Mouse (Mus musculus): ENCODE results near the gene Tex19.2.

The Tex19.2 gene

DNA sequence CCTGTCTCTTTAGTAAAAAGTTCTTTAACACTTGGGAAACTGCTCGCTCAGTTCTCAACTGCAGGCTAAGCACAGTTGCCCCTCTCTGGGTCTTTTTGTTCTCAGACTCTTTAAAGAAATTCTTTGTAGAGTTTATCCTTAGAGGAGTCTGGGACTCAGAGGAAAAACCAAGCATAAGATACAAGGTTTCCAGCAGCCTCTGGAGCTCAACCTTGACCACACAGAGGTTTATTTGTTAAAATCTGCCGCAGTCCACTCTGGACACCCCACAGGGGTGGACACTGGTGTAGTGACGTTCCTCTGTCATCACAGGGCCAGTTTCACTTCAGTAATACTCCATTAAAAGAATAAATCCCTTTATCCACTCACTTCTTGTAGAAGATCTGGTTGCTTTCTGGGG lies at the start of gene Tex19.2:
Gene Tex19.2, minus strand, starts transcription at position 101 of the 400 bp plus-strand sequence.
- in situ Hi-C loops (cut with MboI, MseI): no loop called here

- in situ Hi-C loops (cut with MboI, MseI): no loop called here
Observed at GRCm38 (mm10) chr11:121163751-121164150, 45.3 kb upstream of the Tex19.2 start.

DNA sequence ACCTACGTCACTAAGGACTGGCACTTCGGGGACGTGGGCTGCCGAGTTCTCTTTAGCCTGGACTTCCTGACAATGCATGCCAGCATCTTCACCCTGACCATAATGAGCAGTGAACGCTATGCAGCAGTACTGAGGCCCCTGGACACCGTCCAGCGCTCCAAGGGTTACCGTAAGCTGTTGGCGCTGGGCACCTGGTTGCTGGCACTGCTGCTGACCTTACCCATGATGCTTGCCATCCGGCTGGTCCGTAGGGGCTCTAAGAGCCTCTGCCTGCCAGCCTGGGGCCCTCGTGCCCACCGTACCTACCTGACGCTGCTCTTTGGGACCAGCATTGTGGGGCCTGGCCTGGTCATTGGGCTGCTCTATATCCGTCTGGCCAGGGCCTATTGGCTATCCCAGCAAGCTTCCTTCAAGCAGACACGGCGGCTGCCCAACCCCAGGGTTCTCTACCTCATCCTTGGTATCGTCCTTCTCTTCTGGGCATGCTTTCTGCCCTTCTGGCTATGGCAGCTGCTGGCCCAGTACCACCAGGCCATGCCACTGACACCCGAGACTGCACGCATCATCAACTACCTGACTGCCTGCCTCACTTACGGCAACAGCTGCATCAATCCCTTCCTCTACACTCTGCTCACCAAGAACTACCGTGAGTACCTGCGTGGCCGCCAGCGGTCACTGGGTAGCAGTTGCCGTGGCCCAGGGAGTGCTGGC lies 42.3 kb upstream of the Tex19.2 start:
- in situ Hi-C loops (cut with MboI, MseI): no loop called here

GRCm38 (mm10) chr11:121159971-121160370 lies 41.5 kb upstream of the Tex19.2 start, which contains the start of gene Uts2r:
Gene Uts2r (plus strand): TSS chr11:121160271.
- in situ Hi-C loops (cut with MboI, MseI): no loop called here

DNA sequence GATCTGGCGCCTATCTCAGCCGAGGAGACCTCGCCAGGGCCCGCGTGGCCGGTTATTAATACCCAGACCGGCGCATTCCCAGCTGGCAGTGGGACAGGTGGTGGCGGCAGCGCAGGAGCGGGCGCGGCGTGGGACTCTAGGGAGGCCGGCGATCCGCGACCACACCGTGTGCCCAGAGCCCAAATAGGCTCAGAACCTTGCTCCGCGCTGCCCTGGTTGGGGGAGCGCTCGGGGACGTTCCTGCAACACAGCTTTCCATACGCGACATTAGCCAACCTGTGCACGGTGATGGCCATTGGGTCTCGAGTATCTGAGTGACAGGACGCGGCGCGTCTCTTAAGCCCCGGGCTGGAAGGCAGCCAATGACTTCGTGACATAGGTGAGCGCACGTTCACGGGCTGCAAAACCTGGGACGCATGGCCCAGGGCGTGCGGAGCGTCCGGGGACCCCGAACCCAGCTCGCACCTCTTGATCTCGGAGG lies 38.0 kb upstream of the Tex19.2 start:
- in situ Hi-C loops (cut with MboI, MseI): no loop called here

DNA sequence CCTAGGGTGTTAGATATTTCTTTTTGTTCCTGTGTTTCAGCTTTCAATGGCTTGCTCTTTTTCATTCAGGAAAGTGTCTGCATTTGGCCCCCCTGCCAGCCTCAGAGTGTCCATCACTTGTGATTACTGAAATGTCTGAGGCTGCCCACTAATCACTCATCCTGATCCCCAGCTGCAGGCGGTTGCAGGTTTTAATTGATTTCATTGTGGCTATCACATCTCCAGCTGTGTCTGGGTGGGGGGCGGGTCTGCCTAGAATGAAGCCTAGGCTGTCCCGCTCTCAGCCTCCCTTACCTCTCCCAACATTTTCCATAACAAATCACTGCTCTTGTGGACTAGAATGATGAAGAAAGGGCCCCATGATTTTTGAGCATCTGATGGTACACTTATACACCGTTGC lies 35.7 kb upstream of the Tex19.2 start:
- in situ Hi-C loops (cut with MboI, MseI): no loop called here

- in situ Hi-C loops (cut with MboI, MseI): no loop called here
Observed at GRCm38 (mm10) chr11:121148193-121148592, 29.7 kb upstream of the Tex19.2 start.

DNA sequence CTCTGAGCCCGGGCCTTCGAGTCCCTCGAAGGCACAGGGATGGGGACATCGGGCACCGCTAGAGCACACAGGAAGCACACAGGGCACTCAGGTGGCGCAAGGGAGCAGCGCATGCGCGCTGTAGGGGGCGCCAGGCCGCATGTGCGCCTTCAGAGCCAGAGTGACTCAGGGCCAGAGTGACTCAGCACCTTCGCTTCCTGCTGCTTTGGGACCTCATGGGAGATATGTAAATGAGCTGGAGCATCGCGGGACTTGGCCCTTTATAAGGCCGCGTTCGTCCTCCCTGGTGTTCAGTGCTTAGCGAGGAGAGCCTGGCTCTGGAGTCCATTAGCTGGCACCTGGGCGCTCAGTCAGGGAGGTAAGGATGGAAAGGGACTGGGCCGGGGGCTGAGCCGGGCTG lies 27.4 kb upstream of the Tex19.2 start, which contains the start of gene Tex19.1:
Gene Tex19.1, plus strand, starts transcription at position 279 of the 400 bp plus-strand sequence.
- in situ Hi-C loops (cut with MboI, MseI): no loop called here

DNA sequence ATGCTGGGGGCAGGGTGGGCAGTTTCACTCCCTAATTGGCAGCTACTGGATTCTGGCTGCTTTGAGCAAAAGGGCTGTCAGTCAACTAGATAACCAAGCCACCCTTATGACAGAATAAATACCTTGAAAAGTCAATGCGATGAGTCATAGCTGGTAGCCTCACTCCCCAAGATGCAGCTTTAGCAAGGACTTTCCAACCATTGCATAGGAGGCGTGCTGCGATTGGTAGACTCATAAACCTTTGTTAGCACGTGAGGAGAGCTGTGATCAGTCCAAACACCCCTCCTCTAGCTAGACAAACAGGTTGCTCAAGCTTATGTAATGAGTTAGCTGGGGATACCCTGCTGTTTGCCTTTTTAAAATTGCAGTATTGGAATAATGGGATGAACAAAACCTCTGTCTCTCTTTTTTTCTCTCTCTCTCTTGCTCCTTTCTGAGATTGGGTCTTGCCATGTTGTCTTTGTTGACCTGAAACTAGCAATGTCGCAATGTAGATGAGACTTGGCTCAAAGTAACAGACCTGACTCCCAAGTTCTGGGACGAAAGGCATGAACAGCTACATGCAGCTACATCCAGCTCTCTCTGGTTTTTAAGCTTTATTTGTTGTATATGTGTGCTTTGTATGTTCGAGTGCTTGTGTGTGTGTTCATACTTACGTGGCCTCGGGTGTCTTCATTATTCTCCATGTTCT lies 25.0 kb upstream of the Tex19.2 start:
- in situ Hi-C loops (cut with MboI, MseI): no loop called here

GRCm38 (mm10) chr11:121138732-121139131 lies 20.3 kb upstream of the Tex19.2 start:
- in situ Hi-C loops (cut with MboI, MseI): no loop called here

DNA sequence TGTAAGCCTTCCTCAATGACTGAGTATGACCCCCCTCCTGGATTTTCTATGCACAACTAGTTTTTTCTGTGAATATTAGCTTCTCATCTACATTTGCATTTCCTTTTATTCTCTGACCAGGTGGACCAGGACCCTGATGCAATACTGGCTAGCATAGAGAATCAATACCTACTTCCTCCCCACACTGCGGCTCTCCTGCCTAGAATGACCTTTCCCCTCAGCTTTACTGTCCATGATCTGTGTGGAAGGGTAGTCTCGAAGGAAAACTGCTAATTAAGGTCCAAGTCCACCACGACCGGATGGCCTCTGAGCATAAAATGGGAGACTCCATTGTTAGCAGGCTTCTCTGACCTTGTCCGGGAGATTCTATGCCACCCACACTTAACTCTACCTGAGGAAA lies 19.2 kb upstream of the Tex19.2 start:
- in situ Hi-C loops (cut with MboI, MseI): no loop called here

- in situ Hi-C loops (cut with MboI, MseI): no loop called here
Observed at GRCm38 (mm10) chr11:121134600-121134999, 16.1 kb upstream of the Tex19.2 start.

DNA sequence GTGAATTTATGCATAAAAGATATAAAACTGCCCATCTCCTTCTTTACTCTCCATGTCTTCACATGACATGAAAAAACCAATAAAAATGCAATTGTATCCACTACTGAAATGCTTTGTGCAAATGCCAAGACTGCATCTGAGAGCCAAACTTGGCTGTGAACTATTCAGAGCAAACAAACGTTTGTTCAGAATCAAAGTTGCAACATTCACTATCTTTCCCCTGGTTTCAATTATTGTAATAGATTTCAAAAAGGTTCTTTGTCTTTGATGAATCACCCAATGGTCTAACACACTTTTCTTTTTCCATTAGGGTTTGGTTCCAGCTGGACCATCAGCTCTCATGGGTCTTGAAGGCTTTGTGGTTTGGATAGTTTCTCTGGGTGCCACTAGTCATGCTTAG lies 11.1 kb upstream of the Tex19.2 start:
- in situ Hi-C loops (cut with MboI, MseI): no loop called here

GRCm38 (mm10) chr11:121127441-121127840 lies 9.0 kb upstream of the Tex19.2 start:
- in situ Hi-C loops (cut with MboI, MseI): no loop called here

GRCm38 (mm10) chr11:121126395-121126794 lies 7.9 kb upstream of the Tex19.2 start:
- in situ Hi-C loops (cut with MboI, MseI): no loop called here

GRCm38 (mm10) chr11:121125522-121126172 lies 7.2 kb upstream of the Tex19.2 start:
- in situ Hi-C loops (cut with MboI, MseI): no loop called here

- in situ Hi-C loops (cut with MboI, MseI): no loop called here
Observed at GRCm38 (mm10) chr11:121123438-121123837, 5.0 kb upstream of the Tex19.2 start.

GRCm38 (mm10) chr11:121122024-121122670 lies 3.7 kb upstream of the Tex19.2 start:
- in situ Hi-C loops (cut with MboI, MseI): no loop called here

- in situ Hi-C loops (cut with MboI, MseI): no loop called here
Observed at GRCm38 (mm10) chr11:121121151-121121550, 2.7 kb upstream of the Tex19.2 start.

DNA sequence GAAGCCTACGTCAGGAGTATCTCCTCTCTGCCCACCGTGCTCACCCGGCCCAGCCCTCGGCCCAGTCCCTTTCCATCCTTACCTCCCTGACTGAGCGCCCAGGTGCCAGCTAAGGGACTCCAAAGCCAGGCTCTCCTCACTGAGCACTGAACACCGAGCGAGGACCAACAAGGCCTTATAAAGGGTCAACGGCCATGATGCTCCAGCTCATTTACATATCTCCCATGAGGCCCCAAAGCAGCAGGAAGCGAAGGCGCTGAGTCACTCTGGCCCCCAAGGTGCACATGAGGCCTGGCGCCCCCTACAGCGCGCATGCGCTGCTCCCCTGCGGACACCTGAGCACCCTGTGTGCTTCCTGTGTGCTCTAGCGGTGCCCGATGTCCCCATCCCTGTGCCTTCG lies 371 bp downstream of the Tex19.2 start:
- in situ Hi-C loops (cut with MboI, MseI): no loop called here

DNA sequence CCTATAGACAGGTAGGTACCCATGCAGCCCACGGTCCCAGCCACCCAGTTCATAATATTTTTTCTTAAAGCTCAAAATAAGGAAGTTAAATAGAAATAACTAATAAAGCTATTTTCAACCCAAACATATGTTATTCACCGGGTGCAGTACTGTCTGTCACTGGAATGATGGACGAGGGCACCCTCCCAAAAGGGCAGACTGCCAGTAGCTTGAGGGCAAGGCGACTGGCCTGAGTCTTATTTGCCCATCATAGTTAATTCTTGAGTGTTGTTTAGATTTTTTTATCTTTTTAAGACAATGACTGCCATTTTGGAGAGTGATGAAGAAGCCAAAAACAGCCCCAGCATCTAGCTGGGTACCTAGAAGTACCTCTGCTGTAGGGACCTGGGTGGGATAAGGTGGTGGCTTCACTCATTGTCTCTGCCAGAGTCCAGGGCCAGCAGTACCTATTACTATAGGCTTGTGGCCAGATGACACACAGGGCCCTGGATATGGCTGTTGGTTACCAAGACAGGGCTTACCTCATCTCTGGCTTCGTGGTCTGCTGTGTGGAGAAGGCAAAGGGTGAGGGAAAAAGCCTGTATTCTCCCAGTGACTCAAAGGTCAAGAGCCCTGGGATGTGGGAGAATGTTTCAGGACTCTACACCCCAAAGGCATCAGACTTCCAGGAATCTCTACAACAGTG lies 6.2 kb downstream of the Tex19.2 start:
- in situ Hi-C loops (cut with MboI, MseI): no loop called here
